Mouse (Mus musculus): ENCODE measurements at regions not wholly inside any gene's neighbourhood (a gene's known extent, or its start where the extent isn't known, plus 50 kb on each side); places are given as distances from the start of the nearest gene placed in this dataset.
A peak's percentile ranks its signal among the peaks of the same experiment; 100 is the strongest.

GRCm38 (mm10) chr13:83729331-83730009 lies 225.6 kb downstream of the Mef2c start:
- DNase-seq: no peak
- intact Hi-C loops (cut with DNase I; ENCODE audit: low total_unique reads): no loop called here

GRCm38 (mm10) chr13:83730155-83730712 lies 226.4 kb downstream of the Mef2c start:
- intact Hi-C loops (cut with DNase I; ENCODE audit: low total_unique reads): no loop called here
- DNase-seq: no peak

GRCm38 (mm10) chr13:83730713-83731480 lies 227.1 kb downstream of the Mef2c start:
- DNase-seq: peak; percentile 30

GRCm38 (mm10) chr13:83731481-83732006 lies 227.7 kb downstream of the Mef2c start:
- DNase-seq: no peak
- intact Hi-C loops (cut with DNase I; ENCODE audit: low total_unique reads): no loop called here

More at GRCm38 (mm10) chr13:83730713-83731480, 227.1 kb downstream of the Mef2c start:
- intact Hi-C loops (cut with DNase I; ENCODE audit: low total_unique reads): no loop called here

GRCm38 (mm10) chr13:83732283-83733121 lies 228.7 kb downstream of the Mef2c start:
- no peak for DNase-seq
- intact Hi-C loops (cut with DNase I; ENCODE audit: low total_unique reads): no loop called here

GRCm38 (mm10) chr13:83733231-83733990 lies 229.6 kb downstream of the Mef2c start:
- no peak for DNase-seq
- intact Hi-C loops (cut with DNase I; ENCODE audit: low total_unique reads): no loop called here

- intact Hi-C loops (cut with DNase I; ENCODE audit: low total_unique reads): no loop called here
- no peak for DNase-seq
These were observed 230.3 kb downstream of the Mef2c start for GRCm38 (mm10) chr13:83733991-83734610.

- intact Hi-C loops (cut with DNase I; ENCODE audit: low total_unique reads): no loop called here
These were observed 230.8 kb downstream of the Mef2c start for GRCm38 (mm10) chr13:83734656-83735055.

GRCm38 (mm10) chr13:83735101-83735500 lies 231.3 kb downstream of the Mef2c start:
- intact Hi-C loops (cut with DNase I; ENCODE audit: low total_unique reads): no loop called here

More at GRCm38 (mm10) chr13:83734656-83735055, 230.8 kb downstream of the Mef2c start:
- no peak for DNase-seq

GRCm38 (mm10) chr13:83735631-83736475 lies 232.0 kb downstream of the Mef2c start:
- intact Hi-C loops (cut with DNase I; ENCODE audit: low total_unique reads): no loop called here
- DNase-seq: no peak

More at GRCm38 (mm10) chr13:83735101-83735500, 231.3 kb downstream of the Mef2c start:
- no peak for DNase-seq

GRCm38 (mm10) chr13:83737031-83737825 lies 233.4 kb downstream of the Mef2c start:
- intact Hi-C loops (cut with DNase I; ENCODE audit: low total_unique reads): no loop called here

GRCm38 (mm10) chr13:83737826-83738527 lies 234.1 kb downstream of the Mef2c start:
- intact Hi-C loops (cut with DNase I; ENCODE audit: low total_unique reads): no loop called here
- DNase-seq: no peak

More at GRCm38 (mm10) chr13:83737031-83737825, 233.4 kb downstream of the Mef2c start:
- DNase-seq: no peak

- DNase-seq: no peak
- intact Hi-C loops (cut with DNase I; ENCODE audit: low total_unique reads): no loop called here
These were observed 234.7 kb downstream of the Mef2c start for GRCm38 (mm10) chr13:83738528-83738981.

- DNase-seq: no peak
- intact Hi-C loops (cut with DNase I; ENCODE audit: low total_unique reads): no loop called here
These were observed 235.3 kb downstream of the Mef2c start for GRCm38 (mm10) chr13:83739131-83739530.

- no peak for DNase-seq
- intact Hi-C loops (cut with DNase I; ENCODE audit: low total_unique reads): no loop called here
These were observed 235.8 kb downstream of the Mef2c start for GRCm38 (mm10) chr13:83739541-83740061.

- intact Hi-C loops (cut with DNase I; ENCODE audit: low total_unique reads): no loop called here
- DNase-seq: no peak
These were observed 236.3 kb downstream of the Mef2c start for GRCm38 (mm10) chr13:83740101-83740500.
